Mouse (Mus musculus) urinary bladder, adult 18-20 months (tissue): ENCODE results near the gene Esrra.

ENCODE experiments used
- DNase-seq, 2 experiments: peaks; one replicate each; pipeline ENCODE4 v3.0.0; 2022; ENCODE audit warnings: low spot score in 2 of 2, mixed read lengths in 2 of 2

Esrra gene

DNA sequence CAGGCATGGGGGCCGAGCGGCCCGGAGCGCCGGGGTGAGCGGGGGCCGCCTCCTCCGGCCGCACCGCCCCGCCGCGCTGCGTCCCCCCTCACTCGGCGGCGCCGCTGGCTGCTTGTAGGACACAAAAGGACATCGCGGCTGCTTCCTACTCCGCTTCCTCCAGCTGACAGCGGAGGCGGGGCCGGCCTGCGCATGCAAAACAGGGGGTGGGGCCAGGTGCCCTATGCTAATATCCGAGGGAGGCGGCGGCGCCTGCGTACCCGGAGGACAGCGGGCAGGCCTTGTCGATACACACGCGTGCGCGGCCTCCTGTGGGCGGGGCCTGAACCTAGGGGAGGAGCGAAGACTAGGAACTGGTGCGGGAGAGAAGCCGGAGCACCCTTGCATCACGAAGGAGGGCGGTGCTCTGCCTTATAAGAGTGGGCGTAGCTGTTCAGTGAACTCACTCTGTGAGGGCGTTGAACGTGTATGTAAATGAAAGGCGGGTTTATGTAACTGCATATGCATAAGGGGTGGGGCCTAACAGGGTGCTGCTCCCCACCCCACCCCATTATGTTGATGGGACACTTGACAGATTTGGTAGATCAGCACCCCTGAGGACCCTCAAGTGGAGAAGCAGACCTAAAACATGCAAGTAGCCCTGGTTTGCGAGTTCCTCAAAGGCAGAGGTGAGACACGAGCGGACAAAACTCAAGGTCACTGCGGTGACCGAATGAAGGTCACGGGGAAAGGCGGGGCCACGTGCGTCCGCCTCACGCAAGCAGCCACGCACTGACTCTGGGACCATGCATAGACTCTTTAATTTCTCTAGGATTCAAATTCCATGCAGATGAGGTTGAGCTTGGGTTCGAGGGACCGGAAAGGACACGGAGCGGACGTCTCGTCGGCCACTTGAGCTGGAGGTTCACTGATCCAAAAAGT, at the start of gene Esrra:
TSS of gene Esrra (minus strand) at position 167 of the 921 bp plus-strand sequence.
- peak; percentile 100 for DNase-seq

DNA sequence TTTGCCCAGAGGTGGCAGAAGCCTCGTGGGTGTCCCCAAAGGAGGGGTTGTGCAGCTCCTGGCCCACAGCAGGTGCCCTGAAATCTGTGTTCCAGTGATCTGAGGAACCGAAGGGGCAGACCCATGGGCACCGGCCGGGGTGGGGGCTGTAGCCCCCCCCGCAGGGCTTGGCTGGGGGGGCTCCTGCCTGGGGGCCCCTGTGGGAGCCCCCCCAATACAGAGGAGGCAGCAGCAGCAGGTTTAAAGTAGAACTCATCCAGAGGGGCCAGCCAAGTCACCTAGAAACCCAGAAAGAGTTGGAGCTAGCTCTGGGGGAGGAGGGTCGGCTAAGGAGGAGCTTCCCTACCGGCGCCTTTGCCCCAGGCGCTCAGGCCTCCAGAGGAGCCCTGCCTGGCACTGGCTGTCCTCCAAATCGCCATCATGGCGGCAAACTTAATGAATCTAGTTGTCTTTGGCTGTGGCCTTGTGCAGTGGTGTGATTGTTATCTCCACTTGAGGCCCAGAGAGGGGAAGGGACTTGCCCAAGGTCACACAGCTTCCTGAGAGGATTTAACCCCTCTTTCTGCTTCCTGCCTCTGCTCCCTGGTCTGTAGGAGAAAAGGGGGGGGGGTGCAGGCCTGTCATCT, 49.0 kb upstream of the Esrra start:
- DNase-seq = no peak

DNA sequence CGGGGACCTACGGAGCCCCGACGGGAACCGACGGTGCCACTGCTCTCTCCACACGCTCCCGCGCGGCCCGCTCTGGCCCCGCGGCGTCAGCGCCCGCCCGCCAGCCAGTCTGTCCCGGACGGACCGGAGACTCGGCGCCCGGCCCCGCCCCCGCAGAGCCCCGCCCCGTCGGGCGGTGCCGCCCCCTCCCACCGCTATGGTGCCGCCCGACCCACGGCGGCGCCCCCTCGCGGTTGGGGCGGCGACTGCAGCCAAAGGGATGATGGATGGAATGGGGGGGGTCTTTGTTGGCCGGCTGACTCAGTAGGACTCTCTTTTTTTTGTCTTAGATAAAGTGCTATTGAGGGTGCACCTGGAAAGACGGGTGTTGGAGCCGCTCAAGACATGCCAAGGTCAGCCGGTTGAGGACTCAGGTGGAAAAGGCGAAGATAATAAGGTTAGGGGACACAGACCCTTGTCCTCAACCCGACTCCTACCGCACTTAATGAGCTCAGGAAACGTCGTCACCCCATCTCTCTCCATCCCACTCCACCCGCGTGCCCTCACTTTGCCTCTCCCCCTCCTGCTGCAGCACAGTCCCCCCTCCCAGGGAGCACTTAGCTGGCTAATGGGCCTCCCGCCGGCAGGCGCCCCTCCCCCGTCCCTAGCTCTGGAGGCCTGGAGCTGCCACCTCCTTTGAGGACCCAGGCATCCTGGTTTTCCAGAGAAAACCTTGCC, 48.2 kb upstream of the Esrra start:
- DNase-seq = peak; percentile 66 to 68

DNA sequence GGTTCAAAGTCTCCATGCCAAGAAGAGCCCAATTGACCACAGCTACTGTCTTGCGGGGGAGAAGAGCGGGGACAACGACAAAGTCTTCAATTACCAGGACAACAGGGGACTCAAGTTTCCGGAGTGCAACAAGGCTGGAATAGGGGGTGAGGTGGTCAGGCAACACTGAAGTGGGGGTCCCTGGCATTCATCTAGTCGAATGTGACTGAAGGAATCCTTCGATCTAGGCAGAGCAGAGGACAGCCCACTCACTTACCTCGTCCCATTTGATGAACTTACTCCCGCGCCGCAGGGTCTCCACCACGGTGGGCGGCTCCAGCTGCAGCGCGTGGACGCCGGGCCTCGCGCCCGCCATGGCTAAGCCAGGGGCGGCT, 47.7 kb upstream of the Esrra start:
- DNase-seq = no peak

DNA sequence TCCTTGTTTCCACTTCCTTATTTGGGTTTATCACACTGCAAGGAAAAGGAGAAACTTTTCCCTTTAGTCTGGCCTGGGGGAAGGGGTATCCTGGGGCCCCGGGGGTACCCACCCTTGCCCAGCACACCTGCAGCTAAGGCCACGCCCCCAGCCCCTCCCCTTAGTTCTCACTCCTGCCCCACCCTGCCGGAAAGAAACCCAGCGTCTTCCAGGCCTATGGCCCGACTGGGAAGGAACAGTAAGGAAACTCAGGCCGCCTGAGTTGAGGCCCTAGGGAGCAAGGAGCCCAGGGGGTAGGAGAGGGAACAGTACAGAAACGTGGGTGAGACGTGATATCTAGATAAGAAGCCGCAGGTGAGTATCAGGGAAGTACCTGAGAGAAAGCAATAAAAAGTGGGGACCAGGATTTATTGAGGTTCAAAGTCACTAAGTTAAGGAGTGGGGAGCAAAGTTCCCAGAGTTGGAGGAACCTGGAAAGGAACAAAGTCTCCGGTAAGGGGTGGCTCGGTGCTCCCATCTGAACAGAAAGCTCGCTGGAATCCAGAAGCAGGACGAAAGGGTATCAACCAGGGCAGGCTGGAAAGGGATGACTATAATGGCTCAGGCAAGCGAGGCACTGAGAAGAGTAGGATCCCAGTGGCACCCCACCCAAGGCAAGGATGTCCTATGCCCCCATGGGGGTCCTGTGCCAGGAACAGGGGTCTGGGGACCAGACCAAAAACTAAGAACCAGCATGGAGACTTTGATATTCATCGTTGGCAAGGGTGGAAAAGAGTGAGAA, 47.1 kb upstream of the Esrra start:
- no peak for DNase-seq

DNA sequence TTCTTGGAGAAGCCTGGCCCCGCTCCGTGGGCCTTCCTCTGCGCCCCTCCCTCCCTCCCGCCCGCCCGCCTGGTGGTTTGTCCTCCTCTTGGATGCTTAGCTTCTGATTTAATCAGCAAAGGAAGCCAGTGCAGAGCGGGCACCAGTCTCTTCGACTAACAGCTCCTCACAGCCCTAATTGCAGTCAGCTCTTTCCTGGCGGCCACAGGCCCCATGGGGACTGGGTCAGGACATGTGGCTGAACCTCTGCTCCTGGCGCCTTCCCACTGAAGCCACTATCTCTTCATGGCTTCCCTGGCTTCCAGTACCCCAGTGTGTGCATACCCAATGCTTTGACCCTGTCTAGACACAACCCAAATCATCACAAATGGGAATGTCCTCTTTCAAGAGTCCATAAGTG, 34.8 kb upstream of the Esrra start:
- DNase-seq = no peak

DNA sequence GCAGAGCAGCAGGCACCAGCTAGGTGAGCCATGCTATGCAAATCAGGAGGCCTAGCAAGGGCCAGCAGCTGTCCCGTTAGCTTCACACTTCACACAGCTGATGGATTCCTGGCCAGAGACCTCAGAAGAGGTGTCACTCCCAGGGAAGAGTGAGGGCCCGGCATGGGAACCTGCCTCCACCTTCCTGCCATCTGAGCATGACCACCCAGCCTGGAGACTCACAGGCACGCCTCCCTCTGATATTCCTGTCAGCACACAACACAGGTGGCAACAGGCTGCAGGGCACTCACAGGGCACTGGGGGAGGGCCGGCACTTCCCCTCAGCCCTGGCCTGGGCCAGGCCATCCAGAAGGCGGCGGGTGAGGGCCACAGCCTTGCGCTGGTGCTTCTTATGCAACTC, 33.8 kb upstream of the Esrra start:
- no peak for DNase-seq

DNA sequence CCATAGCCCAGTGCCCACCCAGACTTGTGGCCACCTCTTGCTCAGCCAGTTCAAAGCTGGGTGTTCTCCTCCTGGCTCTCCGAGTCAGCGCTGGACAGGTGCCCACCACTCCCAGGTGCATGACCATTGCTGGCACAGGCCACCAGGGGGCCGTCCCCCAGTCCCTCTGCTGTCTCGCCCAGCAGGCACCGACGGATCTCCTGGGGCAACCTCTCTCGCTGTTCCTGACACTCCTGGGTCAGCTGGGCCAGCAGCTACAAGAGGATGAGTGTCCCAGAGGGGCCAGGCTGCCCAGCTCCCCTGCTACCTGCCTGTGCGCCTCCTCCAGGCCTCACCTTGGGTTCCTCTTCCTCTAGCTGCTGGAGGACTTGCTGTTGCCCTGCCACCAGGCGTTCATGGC, 32.4 kb upstream of the Esrra start:
- DNase-seq = peak in 1 of 2 experiments; percentile 32

DNA sequence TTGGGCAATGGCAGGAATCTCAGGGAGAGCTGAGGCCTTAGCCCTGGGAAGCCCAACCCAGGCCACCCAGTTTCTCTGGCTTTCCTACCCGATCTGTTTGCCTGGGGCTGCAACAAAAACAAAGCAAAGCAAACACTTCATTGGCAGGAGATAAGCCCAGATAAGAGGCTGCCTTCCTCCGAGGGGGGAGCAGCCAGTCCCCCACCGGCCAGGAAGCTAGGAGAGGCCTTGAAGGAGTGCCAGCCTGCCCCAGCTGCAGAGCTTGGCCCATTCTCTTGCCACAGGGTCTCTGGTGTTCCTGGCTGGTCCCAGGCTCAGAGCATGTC, 31.1 kb upstream of the Esrra start:
- DNase-seq = peak; percentile 60 to 79

DNA sequence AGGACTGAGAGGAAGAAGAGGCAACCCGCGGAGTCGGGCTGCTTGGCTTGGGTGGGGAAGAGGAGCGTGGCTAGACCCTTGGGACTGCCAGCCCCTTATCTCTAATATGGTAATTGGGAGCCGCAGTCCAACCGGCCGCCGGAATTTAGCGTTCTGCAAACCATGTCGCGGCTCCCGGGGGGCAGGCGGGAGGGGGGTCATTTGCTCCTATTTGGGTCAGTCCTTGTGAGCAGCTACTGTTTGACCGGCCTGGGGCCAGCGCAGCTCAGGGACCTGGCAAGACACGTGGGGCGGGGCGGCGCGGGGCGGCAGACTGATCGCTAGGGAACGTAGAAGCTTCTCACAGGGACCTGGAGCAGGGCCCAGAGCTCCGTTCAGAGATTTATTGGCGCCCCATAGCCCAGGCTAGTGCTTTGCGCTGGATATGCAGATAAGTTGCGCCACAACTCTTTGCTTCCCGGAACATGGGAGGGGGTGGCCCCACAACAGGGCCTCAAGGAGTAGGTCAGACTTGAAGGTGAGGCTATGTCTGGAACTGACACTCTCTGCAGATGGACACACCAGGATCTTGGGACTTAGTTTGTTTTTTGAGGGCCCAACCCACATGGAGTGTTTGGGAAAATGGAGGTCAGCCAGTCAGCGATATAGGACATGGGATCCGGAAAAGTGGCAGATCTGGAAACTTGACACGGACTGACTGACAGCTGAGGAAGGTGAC, 30.5 kb upstream of the Esrra start:
- DNase-seq = peak; percentile 78 to 79

DNA sequence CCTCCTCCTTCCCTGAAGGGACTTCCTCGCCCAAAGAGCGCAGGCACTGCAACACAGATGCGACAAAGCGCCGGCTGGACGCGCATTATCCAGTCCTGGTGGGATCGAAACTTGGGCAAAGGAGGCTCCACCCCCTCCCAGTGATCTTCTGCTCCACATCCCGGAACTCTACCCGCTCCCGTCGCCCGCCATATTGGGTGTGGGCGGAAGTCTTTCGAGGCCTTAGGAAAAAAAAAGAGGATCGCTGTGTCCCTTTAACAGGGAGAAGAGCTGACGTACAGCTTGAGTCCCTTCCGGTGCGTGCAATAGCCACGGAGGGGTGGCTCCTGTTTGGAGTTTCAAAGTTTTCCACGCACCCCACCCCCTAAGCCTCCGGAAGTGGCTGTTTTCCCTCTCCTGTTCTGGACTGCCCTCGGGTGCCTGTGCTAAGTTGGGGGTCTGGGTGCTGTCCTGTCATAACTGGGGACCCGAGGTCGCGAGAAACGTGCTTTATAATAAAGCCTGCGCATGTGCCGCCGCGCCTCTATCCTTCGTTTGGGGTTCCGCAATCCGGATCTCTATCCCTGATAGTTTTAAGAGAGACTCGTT, 29.9 kb upstream of the Esrra start:
- peak; percentile 88 to 95 for DNase-seq

DNA sequence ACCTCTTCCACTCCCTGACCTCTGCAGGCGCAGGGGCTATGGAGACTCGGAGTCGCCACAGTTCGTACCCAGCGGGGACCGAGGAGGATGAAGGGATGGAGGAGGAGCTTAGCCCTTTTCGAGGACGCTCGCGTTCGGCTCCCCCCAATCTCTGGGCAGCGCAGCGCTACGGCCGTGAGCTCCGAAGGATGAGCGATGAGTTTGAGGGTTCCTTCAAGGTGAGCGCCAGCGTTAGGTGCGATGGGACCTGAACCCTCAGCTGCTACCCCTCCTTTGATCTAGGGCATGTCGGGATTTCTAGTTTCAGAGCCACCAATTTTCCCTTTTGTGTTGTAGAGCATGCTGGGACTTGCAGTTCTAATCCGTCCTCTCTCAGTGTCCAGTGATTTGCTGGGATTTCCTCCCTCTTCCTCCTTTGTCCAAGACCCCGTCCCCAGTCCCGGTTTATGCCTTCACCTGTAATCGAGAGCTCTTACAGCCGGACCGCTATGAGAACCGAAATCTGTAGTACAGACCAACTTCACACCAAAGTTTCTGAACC, 29.1 kb upstream of the Esrra start:
- peak; percentile 41 to 66 for DNase-seq

DNA sequence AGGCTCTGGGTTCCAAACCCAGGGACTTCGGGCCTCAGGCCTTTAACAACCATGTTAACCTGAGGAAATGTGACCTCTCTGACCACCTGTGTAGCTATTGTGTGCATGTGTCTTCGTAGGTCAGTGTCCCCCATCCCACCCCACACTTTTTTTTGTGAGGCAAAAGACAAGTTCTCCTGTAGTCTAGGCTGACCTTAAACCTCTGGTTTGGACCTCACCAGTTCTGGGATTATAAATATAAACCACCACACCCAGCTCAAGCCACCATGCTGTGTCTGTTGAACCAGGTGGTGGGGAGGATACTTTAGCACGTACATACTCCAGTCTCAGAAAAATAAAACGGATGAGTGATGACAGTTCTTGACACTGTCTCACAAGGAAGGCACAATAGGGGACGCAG, 28.3 kb upstream of the Esrra start:
- no peak for DNase-seq

DNA sequence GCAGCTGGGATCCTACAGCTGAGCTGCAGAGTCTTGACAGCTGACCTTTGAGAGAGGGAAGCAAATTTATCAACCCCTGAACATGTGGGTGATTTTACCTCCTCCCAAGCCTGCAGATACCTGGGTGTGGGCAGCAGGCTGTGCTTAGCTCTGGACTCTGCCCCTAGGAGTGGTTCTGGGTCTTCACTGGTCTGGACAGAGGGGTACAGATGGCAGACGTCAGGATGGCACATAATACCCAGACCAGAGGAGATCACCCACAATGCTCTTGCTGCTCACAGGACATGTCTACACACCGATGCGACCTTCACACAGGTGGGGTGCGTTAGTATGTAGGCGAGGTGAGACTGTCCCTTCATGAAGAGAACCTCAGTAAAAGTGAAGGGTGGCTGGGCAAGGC, 27.9 kb upstream of the Esrra start:
- DNase-seq = no peak

DNA sequence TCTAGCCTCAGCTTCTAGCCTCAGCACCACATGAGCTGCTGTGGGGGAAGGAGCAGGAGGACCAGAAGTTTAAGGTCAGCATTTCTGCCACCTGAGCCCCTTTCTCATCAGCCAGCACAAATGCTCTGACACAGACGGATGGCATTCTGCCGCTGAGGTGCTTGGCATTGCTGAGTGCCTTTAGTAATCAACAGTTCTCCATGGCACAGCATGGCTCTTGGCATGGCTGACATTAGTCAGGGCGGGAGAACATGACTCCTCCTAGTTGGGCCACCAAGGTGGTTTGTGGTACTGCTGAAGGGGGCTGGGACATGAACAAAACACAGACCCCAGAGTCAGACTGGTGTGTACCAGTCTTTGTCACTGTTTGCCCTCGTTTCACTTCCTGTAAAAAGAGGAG, 26.6 kb upstream of the Esrra start:
- DNase-seq = no peak

DNA sequence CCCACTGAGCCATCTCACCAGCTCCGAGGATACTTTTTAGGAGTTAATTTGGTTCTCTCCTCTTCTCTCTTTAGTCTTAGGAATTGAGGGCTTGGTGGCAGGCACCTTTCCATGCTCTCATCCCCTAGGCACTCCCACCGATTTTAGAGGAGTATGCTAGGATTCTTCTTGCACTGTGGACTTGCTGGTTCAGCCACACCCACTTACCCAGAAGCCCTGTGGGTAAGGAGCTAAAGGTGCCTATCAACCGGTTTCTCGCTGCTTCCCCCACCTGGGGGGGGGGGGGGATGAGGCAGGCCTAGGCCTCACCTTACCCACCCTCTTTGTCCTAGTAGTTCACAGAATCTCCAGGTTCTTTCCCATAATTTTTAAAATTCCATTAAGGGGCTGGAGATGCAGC, 26.1 kb upstream of the Esrra start:
- no peak for DNase-seq

DNA sequence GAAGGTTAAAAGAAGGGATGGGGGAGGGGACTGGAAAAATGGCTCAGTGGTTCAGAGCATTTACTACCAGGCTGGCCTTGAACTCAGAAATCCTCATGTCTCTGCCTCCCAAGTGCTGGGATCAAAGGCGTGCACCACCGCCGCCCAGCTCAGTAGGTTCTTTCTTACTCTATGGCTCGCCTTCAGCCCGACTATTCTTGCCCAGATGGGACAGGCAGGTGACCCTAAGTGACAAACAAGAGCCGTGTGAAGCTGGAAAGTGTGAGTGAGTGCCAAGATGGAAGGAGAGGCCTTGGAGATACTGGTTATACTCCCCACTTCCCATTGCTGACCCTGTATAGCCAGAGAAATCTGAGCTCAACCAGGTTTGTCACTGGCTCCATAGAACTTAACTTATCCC, 22.1 kb upstream of the Esrra start:
- DNase-seq = no peak

DNA sequence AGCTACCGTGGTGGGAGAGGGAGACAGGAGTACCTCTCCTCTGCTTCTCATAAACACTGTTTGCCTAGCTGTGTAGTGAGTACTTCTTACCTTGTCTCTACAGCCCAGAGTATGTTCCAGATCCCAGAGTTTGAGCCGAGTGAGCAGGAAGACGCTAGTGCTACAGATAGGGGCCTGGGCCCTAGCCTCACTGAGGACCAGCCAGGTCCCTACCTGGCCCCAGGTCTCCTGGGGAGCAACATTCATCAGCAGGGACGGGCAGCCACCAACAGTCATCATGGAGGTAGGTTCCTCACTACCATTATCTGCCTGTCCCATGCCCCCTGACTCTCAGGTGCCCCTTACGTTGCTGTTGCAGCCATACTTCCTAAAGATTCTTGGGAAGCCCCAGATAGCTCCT, 21.2 kb upstream of the Esrra start:
- no peak for DNase-seq

DNA sequence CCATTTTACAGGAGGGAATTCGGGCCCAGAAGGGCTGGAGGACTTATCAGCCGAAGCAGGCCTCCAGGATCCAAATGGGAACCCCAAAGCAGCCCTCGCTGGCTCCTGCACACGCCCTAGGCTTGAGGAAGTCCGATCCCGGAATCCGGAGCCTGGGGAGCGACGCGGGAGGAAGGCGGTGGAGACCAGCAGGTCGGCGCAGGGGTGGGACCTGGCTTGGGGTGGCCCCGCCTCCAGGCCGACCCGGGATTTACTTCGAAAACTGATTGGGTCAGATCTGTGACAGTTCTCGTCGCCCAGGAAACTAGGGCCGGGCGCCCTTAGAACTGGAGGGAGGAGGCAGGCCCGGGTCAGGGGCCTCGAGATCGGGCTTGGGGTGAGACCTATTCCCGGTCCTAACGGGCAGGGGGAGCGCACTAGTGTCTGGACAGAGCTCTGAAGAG, 20.7 kb upstream of the Esrra start, which contains the start of gene Gpr137:
TSS of gene Gpr137 (minus strand) at position 232 of the 443 bp plus-strand sequence.
- peak; percentile 91 to 95 for DNase-seq
